Mouse (Mus musculus): ENCODE data around the gene Scd2.
"Not testable (repeated sequence)": the region's sequence is repeated elsewhere in the genome, so short reads cannot be mapped to it uniquely, and the experiment has no call there.

- TF ChIP-seq CTCF (IDR thresholded peaks at IDR 0.05; ENCODE audit: low read depth, low read length); POLR2A (IDR thresholded peaks at IDR 0.05; ENCODE audit: extremely low read depth, insufficient read depth, low read length): not testable (repeated sequence)
Observed at GRCm38 (mm10) chr19:44331128-44331527, 37.7 kb downstream of the Scd2 start.

Measured in liver, adult 2 months (tissue).